Mouse (Mus musculus) adrenal gland, adult 8-10 months (tissue): ENCODE data around the gene Pfkp. TPM values are rescaled to one million over a fixed set of nuclear protein-coding genes. Genes with fewer than 3 reads are reported as not detected.

Experiments
- DNase-seq: peaks from one replicate; pipeline ENCODE4 v3.0.0; 2022
- total RNA-seq, 4 experiments: library from RNA; stranded (reverse); gene quantifications; 2 replicates each; pipeline ENCODE4 v1.2.4; 2022

Gene Pfkp
- total RNA-seq: 10 to 100 TPM; 47.7 to 91.4 (median 68.9) TPM

GRCm38 (mm10) chr13:6648669-6649233 is at the start of gene Pfkp:
Gene Pfkp, minus strand, starts transcription at chr13:6648777.
- peak; percentile 88 for DNase-seq

DNA sequence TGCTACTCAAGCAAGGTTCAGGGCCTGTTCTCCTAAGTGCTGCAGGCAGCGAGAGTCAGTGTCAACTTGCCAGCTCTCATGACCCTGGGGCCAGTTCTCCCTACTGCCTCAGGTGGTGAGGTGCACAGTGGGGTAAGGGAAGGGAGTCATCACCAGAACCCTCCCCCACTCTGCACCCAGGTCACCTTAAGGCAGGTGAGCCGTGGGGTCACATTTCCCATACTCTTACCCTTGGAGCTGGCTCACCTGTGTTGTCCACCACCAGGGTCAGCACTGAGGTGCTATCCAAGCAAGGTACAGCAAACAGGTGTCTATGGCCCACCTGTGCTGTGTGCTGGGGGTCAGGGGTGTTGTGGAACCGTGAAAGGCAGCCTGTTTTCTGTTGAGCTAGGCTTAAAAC is 42.0 kb upstream of the Pfkp start:
- no peak for DNase-seq

- peak; percentile 20 for DNase-seq
Observed at GRCm38 (mm10) chr13:6689962-6690361, 41.4 kb upstream of the Pfkp start.

GRCm38 (mm10) chr13:6688790-6689433 is 40.3 kb upstream of the Pfkp start:
- DNase-seq: no peak

DNA sequence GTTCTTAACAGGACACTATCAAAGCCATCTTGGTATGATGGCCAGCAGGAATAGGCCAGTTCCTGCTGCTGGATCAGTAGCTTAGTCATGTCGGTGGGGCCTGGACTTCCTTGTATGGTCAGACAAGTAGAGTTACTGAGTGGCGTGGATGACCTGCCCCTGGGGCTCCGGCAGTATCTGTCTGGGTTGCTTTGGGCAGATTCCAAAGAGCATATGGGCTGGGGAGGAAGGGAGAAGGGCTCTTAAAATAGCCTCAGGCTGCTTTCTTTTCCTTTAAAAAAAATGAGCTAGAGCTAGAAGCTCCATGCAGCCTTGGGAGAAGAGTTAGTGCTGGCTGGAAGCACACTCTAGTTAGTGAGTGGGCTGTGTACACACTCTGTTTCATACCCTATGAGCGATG is 18.3 kb upstream of the Pfkp start:
- no peak for DNase-seq

GRCm38 (mm10) chr13:6665506-6665905 is 16.9 kb upstream of the Pfkp start:
- DNase-seq: no peak

GRCm38 (mm10) chr13:6664216-6664615 is 15.6 kb upstream of the Pfkp start:
- no peak for DNase-seq

DNA sequence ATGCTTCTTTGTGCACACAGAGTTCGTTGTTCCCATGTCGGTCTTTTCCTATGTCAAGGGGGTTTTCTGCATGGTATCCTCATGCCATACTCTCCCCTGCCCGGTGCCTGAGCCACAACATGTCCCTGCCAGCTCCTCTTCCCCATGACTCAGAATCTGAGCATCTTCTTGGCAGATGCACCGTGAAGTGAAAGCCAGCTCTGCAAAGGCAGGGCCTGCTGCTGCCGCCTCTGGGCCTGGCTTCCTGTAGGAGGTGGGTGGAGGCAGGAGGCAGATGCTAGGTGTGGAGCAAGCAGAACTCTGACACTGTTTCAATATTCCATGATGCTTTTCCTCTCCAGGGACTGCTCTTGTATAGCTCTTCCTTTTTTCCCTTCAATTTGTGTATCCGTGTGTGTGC is 10.7 kb upstream of the Pfkp start:
- DNase-seq: no peak

GRCm38 (mm10) chr13:6657300-6657699 is 8.7 kb upstream of the Pfkp start:
- DNase-seq: no peak

DNA sequence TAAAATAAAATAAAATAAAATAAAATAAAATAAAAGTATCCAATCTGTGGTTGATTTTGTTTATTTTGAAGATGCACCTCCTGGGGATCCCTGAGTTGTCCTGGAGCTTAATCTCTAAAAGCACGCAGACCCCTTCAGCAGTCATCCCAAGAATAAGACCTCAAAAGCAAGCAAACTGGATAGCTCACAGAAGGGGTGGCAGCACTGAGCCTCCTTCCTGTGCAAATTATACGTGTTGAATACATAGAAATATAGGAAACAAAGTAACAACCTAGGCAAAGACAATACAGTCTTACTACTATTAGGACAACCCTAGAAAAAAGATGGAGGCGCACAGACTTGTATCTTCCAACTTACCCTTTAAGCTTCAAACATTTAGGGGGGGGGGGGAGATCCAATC is 965 bp upstream of the Pfkp start:
- no peak for DNase-seq

DNA sequence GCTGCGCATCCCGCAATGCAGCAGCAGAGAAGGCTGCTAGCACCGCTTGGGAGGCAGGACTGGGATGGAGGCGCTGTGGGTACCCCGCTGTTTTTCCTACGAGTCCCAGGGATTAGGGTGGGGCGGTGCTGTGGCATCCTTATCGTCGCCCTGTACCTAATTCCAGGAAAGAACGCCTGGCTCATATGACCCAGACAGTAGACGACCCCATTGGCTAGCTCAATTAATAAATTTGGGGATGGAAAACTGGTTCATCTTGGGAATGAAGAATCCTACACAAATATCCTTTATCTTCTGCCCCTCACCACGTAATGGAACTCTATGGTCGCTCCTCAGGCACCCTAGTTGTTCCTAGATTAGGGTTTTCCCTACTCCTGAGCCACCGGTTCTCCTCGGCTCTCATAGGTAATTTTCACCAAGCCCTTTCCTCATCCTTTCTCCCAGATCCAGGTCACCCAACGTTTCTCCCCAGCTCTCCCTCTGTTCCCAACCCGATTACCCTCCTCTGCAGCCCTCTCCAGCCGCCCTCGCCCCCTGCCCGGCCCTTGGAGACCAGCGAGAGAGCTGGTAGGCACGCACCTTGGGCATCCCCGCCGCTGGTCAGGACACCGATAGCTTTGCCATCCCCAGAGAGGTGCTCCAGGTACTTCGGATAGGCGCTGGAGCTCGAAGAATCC is 447 bp downstream of the Pfkp start:
- DNase-seq: no peak

- peak; percentile 68 for DNase-seq
Observed at GRCm38 (mm10) chr13:6647067-6647991, 1.2 kb downstream of the Pfkp start.

GRCm38 (mm10) chr13:6646674-6647066 is 1.9 kb downstream of the Pfkp start:
- DNase-seq: no peak

- DNase-seq: no peak
Observed at GRCm38 (mm10) chr13:6646266-6646665, 2.3 kb downstream of the Pfkp start.

- no peak for DNase-seq
Observed at GRCm38 (mm10) chr13:6643968-6644367, 4.6 kb downstream of the Pfkp start.

GRCm38 (mm10) chr13:6643026-6643425 is 5.6 kb downstream of the Pfkp start:
- DNase-seq: no peak

GRCm38 (mm10) chr13:6642453-6642852 is 6.1 kb downstream of the Pfkp start:
- peak; percentile 30 for DNase-seq

GRCm38 (mm10) chr13:6641497-6641896 is 7.1 kb downstream of the Pfkp start:
- DNase-seq: no peak

DNA sequence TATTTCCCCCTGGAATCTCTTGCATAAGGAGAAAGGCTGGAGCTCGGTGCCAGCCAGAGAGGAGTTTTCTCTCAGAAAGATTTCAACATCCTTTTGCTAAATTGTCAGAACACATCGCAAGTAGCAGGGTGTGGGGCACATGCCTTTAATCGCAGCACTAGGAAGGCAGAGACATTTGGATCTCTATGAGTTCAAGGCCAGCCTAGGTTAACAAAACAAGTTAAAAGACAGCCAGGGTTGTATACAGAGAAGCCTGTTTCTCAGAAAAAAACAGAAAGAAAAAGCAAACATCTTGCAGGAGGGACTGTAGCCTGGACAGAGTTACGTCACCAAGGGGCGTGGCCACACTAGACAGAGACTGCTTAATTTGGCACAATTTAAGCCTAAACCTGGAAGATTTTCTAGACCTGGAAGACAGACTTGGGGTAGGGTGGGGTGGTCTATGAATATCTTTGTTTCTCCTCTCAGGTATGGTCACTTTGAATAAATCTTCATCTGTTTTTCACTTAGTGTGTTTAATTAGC is 9.0 kb downstream of the Pfkp start:
- DNase-seq: no peak

DNA sequence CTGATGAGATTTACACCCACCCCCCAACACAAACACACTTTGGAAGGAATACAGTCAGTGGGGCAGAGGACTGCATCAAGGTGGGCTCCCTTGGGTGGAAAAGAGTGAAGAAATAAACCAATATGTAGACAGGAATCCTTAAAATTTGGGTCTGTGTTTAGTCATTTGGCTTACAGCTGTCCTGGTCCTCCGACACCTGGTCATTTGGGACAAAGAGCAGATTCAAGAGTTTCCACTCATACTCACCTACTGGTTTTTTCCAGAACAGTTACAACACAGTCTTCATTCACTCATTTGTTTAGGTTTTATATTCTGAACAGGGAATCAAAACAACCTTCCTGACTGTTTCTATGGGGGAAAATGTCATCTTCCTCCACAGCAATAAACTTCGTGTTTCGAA is 9.6 kb downstream of the Pfkp start:
- DNase-seq: no peak

DNA sequence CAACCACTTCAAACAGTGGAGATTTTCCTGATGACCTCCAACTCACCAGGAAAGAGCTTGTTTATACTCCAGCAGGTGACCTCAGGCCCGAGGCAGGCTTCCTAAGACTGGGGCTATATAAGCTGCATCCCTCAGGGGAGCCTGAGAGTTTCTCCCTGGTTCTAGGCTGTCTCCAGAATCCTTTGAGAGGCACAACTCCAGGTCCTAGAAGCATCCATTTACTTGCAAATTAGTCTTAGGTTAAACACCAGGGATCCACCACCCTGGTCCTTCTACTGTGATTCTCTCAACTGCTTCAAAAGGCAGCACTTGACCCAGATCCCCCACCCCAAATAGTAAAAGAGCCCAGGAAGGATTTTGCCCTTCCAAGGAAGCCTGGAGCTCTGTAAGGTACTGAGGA is 10.2 kb downstream of the Pfkp start:
- DNase-seq: no peak

DNA sequence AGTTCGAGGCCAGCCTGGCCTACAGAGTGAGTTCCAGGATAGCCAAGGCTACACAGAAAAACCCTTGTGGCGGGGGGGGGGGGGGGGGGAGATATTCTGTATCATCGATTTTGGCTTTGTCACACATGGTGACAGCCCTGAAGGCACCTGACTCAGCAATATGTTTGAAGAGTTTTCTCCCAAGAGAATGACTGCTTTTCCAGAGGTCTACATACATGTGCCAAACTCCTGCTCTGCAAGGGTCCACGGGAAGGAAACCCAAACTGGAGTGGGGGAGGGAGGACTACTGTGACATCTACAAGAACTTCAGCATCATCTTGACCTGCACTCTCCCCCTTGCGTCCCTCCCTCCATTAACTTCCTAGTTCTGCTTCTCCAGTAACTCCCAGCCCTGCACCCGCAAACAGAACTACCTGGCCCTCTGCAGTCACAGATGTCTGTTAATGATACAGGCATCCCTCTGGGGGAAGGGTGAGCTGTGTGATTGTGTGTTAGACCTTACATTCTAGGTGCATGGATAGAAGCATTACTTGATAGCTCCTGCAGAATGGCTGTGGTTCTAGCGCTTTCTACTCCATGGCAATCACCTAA is 10.9 kb downstream of the Pfkp start:
- no peak for DNase-seq
